Comparison of ENCODE assay signal across 10 mouse cellular contexts in genomic region chr16:17834543-17834942, GRCm38 (mm10). TPM values are rescaled to one million over a fixed set of nuclear protein-coding genes. Genes with fewer than 3 reads are reported as not detected.
DNase-seq lines count a peak whose midpoint lies in the region; ATAC-seq and TF ChIP-seq lines count a peak whose summit lies in the region.
"Had no signal": no experiment of that assay in that cellular context is flagged by ENCODE, and none has a peak within 500 bp of the region (broad histone marks: within the 10 kb centered on the region; RNA-seq: fewer than 3 reads in every experiment).

No protein-coding gene starts in this region.

- H3K9ac ChIP-seq in lung, embryonic 15.5 days: no peak overlapping the region
- peak overlapping the region; percentile 73 for H3K9ac ChIP-seq in forebrain, embryonic 14.5 days (ENCODE audit: low read length)
- peak overlapping the region; percentile 78; the same call in 1 of the 2 replicates for H3K9ac ChIP-seq in limb, embryonic 13.5 days

- no peak for TF ChIP-seq CTCF in lung, adult 2 months (IDR thresholded peaks at IDR 0.05; ENCODE audit: insufficient read depth, low read length)
- no peak for TF ChIP-seq CTCF in olfactory bulb, adult 2 months (IDR thresholded peaks at IDR 0.05; ENCODE audit: insufficient read depth, low read depth, low read length)

- no peak for DNase-seq in lung, adult 2 months
- DNase-seq in forebrain, embryonic 14.5 days (ENCODE audit: low spot score): no peak
- no peak for DNase-seq in cerebellum, adult 8-10 months
- DNase-seq in cerebellum, postnatal 10 days: no peak
- DNase-seq: kidney, adult 11 months; spleen, adult 18-20 months had no signal

- H3K27ac ChIP-seq in lung, embryonic 15.5 days: no peak overlapping the region
- peak overlapping the region; percentile 74; the same call in 1 of the 2 replicates for H3K27ac ChIP-seq in forebrain, embryonic 14.5 days (ENCODE audit: low read depth, low read length)
- no peak overlapping the region for H3K27ac ChIP-seq in limb, embryonic 13.5 days
- 0 out of 2 replicates have a peak overlapping the region, but pooled peaks have one; percentile 61 for H3K27ac ChIP-seq in olfactory bulb, adult 2 months (ENCODE audit: insufficient read depth, low read depth, low read length)

- H3K4me3 ChIP-seq in lung, embryonic 15.5 days: peak overlapping the region; percentile 56
- no peak overlapping the region for H3K4me3 ChIP-seq in lung, adult 2 months (replicated peaks; ENCODE audit: extremely low read depth, low read depth, low read length)
- peak overlapping the region; percentile 50 for H3K4me3 ChIP-seq in forebrain, embryonic 14.5 days (ENCODE audit: low read depth, low read length)
- peak overlapping the region; percentile 66 for H3K4me3 ChIP-seq in limb, embryonic 13.5 days
- H3K4me3 ChIP-seq in olfactory bulb, adult 2 months (ENCODE audit: insufficient read depth, low read depth, low read length): peak overlapping the region; percentile 68

- TF ChIP-seq POLR2A in lung, adult 2 months (IDR thresholded peaks at IDR 0.05; ENCODE audit: borderline replicate concordance, extremely low read depth, low read depth, low read length): no peak
- TF ChIP-seq POLR2A in olfactory bulb, adult 2 months (IDR thresholded peaks at IDR 0.05; ENCODE audit: insufficient read depth, low read depth, low read length): no peak

- H3K4me2 ChIP-seq in lung, embryonic 15.5 days: peak overlapping the region; percentile 97
- H3K4me2 ChIP-seq in forebrain, embryonic 14.5 days (ENCODE audit: low read length): peak overlapping the region; percentile 77
- H3K4me2 ChIP-seq in limb, embryonic 13.5 days (replicated peaks): peak overlapping the region; percentile 99

- no peaks in the 10 kb centered on the region for H3K36me3 ChIP-seq in lung, embryonic 15.5 days
- H3K36me3 ChIP-seq in forebrain, embryonic 14.5 days (ENCODE audit: control insufficient read depth, insufficient read depth, low read length): peaks cover 7% of the 10 kb centered on the region; the same call in 1 of the 2 replicates
- H3K36me3 ChIP-seq in limb, embryonic 13.5 days: 0 out of 2 replicates have a peak, but pooled peaks cover 8% of the 10 kb centered on the region

- H3K4me1 ChIP-seq in lung, embryonic 15.5 days: peaks cover 14% of the 10 kb centered on the region; the same call in 1 of the 2 replicates
- H3K4me1 ChIP-seq in lung, adult 2 months (ENCODE audit: control insufficient read depth, insufficient read depth, low read length): no peaks in the 10 kb centered on the region
- no peaks in the 10 kb centered on the region; the same call in 1 of the 2 replicates for H3K4me1 ChIP-seq in forebrain, embryonic 14.5 days (ENCODE audit: control insufficient read depth, insufficient read depth, low read length)
- H3K4me1 ChIP-seq in limb, embryonic 13.5 days: peaks cover 22% of the 10 kb centered on the region
- peaks cover 17% of the 10 kb centered on the region for H3K4me1 ChIP-seq in olfactory bulb, adult 2 months (ENCODE audit: control insufficient read depth, insufficient read depth, low read length)

- no peak for ATAC-seq in lung, embryonic 15.5 days (ENCODE audit: borderline replicate concordance, extremely low read depth, low FRiP score, low TSS enrichment)
- ATAC-seq in forebrain, embryonic 14.5 days: no peak
- ATAC-seq in limb, embryonic 13.5 days (ENCODE audit: low FRiP score, low read depth): no peak
- ATAC-seq: Patski had no signal

- H3K27me3 ChIP-seq in lung, embryonic 15.5 days: peaks cover 77% of the 10 kb centered on the region
- H3K27me3 ChIP-seq in forebrain, embryonic 14.5 days (replicated peaks; ENCODE audit: control insufficient read depth, insufficient read depth, low read length): peaks cover 65% of the 10 kb centered on the region
- peaks cover 82% of the 10 kb centered on the region for H3K27me3 ChIP-seq in limb, embryonic 13.5 days

- WGBS in lung, embryonic 15.5 days: 43% methylated on average over 7 of the region's 7 CpGs
- WGBS in lung, adult 2 months: 43% methylated on average over 7 of the region's 7 CpGs
- 51% methylated on average over 7 of the region's 7 CpGs for WGBS in forebrain, embryonic 14.5 days
- WGBS in limb, embryonic 13.5 days: 50% methylated on average over 7 of the region's 7 CpGs
- 33% methylated on average over 7 of the region's 7 CpGs for WGBS in olfactory bulb, adult 2 months

- no peaks in the 10 kb centered on the region for H3K9me3 ChIP-seq in lung, embryonic 15.5 days
- no peaks in the 10 kb centered on the region for H3K9me3 ChIP-seq in forebrain, embryonic 14.5 days (replicated peaks; ENCODE audit: control insufficient read depth, low read length)
- H3K9me3 ChIP-seq in limb, embryonic 13.5 days: no peaks in the 10 kb centered on the region

RNA-seq across cellular contexts. Expression of gene B830017H08Rik, which starts 1.6 kb away (rescaled TPM):
- polyA plus RNA-seq in lung, embryonic 15.5 days (2015; fragmentation: Nextera tagmentation; extraction: Ambion mirVana): 0.09 TPM in 1 of 2 replicates, not detected in the other
- polyA plus RNA-seq in lung, adult 2 months (2012; rRNA removed): 0.08 and 0.10 TPM in 2 replicates
- 1.0 and 1.5 TPM in 2 replicates for polyA plus RNA-seq in forebrain, embryonic 14.5 days (2014; fragmentation: Nextera tagmentation; extraction: Ambion mirVana)
- polyA plus RNA-seq in limb, embryonic 13.5 days (2015; fragmentation: Nextera tagmentation; extraction: Ambion mirVana): 0.09 and 0.36 TPM in 2 replicates
- polyA plus RNA-seq in olfactory bulb, adult 2 months (2012; ENCODE audit: insufficient read depth, insufficient read length, low replicate concordance, missing spikeins): not detected in 2 replicates

RNA-seq across cellular contexts. Expression of gene Car15, which starts 3.6 kb away (rescaled TPM):
- polyA plus RNA-seq in lung, embryonic 15.5 days (2015; fragmentation: Nextera tagmentation; extraction: Ambion mirVana): 1.8 and 3.3 TPM in 2 replicates
- 7.5 and 9.4 TPM in 2 replicates for polyA plus RNA-seq in lung, adult 2 months (2012; rRNA removed)
- polyA plus RNA-seq in forebrain, embryonic 14.5 days (2014; fragmentation: Nextera tagmentation; extraction: Ambion mirVana): 4.0 and 5.0 TPM in 2 replicates
- polyA plus RNA-seq in limb, embryonic 13.5 days (2015; fragmentation: Nextera tagmentation; extraction: Ambion mirVana): 2.7 and 3.0 TPM in 2 replicates
- not detected in 2 replicates for polyA plus RNA-seq in olfactory bulb, adult 2 months (2012; ENCODE audit: insufficient read depth, insufficient read length, low replicate concordance, missing spikeins)

RNA-seq across cellular contexts. Expression of gene Scarf2, which starts 37.5 kb away (rescaled TPM):
- polyA plus RNA-seq in lung, embryonic 15.5 days (2015; fragmentation: Nextera tagmentation; extraction: Ambion mirVana): 20.5 and 23.9 TPM in 2 replicates
- 215 and 266 TPM in 2 replicates for polyA plus RNA-seq in lung, adult 2 months (2012; rRNA removed)
- 0.89 and 1.1 TPM in 2 replicates for polyA plus RNA-seq in forebrain, embryonic 14.5 days (2014; fragmentation: Nextera tagmentation; extraction: Ambion mirVana)
- polyA plus RNA-seq in limb, embryonic 13.5 days (2015; fragmentation: Nextera tagmentation; extraction: Ambion mirVana): 28.8 and 29.4 TPM in 2 replicates
- not detected in 2 replicates for polyA plus RNA-seq in olfactory bulb, adult 2 months (2012; ENCODE audit: insufficient read depth, insufficient read length, low replicate concordance, missing spikeins)

RNA-seq across cellular contexts. Expression of gene Gm20518, which starts 56.9 kb away (rescaled TPM):
- polyA plus RNA-seq in lung, embryonic 15.5 days (2015; fragmentation: Nextera tagmentation; extraction: Ambion mirVana): 0.16 TPM in 1 of 2 replicates, not detected in the other
- 1.5 and 1.7 TPM in 2 replicates for polyA plus RNA-seq in lung, adult 2 months (2012; rRNA removed)
- 0.26 and 0.38 TPM in 2 replicates for polyA plus RNA-seq in forebrain, embryonic 14.5 days (2014; fragmentation: Nextera tagmentation; extraction: Ambion mirVana)
- polyA plus RNA-seq in limb, embryonic 13.5 days (2015; fragmentation: Nextera tagmentation; extraction: Ambion mirVana): 0.32 and 0.53 TPM in 2 replicates
- polyA plus RNA-seq in olfactory bulb, adult 2 months (2012; ENCODE audit: insufficient read depth, insufficient read length, low replicate concordance, missing spikeins): not detected in 2 replicates

RNA-seq across cellular contexts. Expression of gene Tssk1, which starts 59.5 kb away (rescaled TPM):
- polyA plus RNA-seq in lung, embryonic 15.5 days (2015; fragmentation: Nextera tagmentation; extraction: Ambion mirVana): 0.05 TPM in 1 of 2 replicates, not detected in the other
- polyA plus RNA-seq in lung, adult 2 months (2012; rRNA removed): 0.07 and 0.09 TPM in 2 replicates
- 0.06 TPM in 1 of 2 replicates, not detected in the other for polyA plus RNA-seq in forebrain, embryonic 14.5 days (2014; fragmentation: Nextera tagmentation; extraction: Ambion mirVana)
- polyA plus RNA-seq in limb, embryonic 13.5 days (2015; fragmentation: Nextera tagmentation; extraction: Ambion mirVana): 0.04 TPM in 1 of 2 replicates, not detected in the other
- not detected in 2 replicates for polyA plus RNA-seq in olfactory bulb, adult 2 months (2012; ENCODE audit: insufficient read depth, insufficient read length, low replicate concordance, missing spikeins)

Comparison
In these comparisons a context has a peak if more than half of its experiments do, and no peak if none do; other contexts are left out.
1. H3K27ac ChIP-seq: peak in forebrain, embryonic 14.5 days (single experiment) and olfactory bulb, adult 2 months (single experiment); none in lung, embryonic 15.5 days (single experiment) and limb, embryonic 13.5 days (single experiment).
2. RNA of gene Scarf2, which starts 37.5 kb away (polyA plus RNA-seq): 215 to 266 TPM in lung, adult 2 months, 28.8 to 29.4 TPM in limb, embryonic 13.5 days and 20.5 to 23.9 TPM in lung, embryonic 15.5 days; 0.89 to 1.1 TPM in forebrain, embryonic 14.5 days and not detected in olfactory bulb, adult 2 months; every median in the first group is over 10 times any median in the second.
3. Peak in every context shown above with its lines, with median percentiles within 50 percentile points of each other: H3K4me2 ChIP-seq.